Mouse (Mus musculus): ENCODE measurements around the gene Fancc. TPM values are rescaled to one million over a fixed set of nuclear protein-coding genes. Genes with fewer than 3 reads are reported as not detected.
"Not testable (repeated sequence)": the region's sequence is repeated elsewhere in the genome, so short reads cannot be mapped to it uniquely, and the experiment has no call there.

Gene Fancc
- polyA plus RNA-seq, 1 experiment, result 6.8 TPM

- no peak for DNase-seq (ENCODE audit: low read depth)
Measured at GRCm38 (mm10) chr13:63515542-63515941, 18.5 kb upstream of the Fancc start.

- no peak for DNase-seq (ENCODE audit: low read depth)
Measured at GRCm38 (mm10) chr13:63514931-63515360, 17.9 kb upstream of the Fancc start.

- DNase-seq (ENCODE audit: low read depth), result no peak
Measured at GRCm38 (mm10) chr13:63513374-63514098, 16.5 kb upstream of the Fancc start.

- DNase-seq (ENCODE audit: low read depth), result no peak
Measured at GRCm38 (mm10) chr13:63512411-63512810, 15.3 kb upstream of the Fancc start.

- DNase-seq (ENCODE audit: low read depth), result no peak
Measured at GRCm38 (mm10) chr13:63507821-63508220, 10.7 kb upstream of the Fancc start.

GRCm38 (mm10) chr13:63507001-63507556 is 10.0 kb upstream of the Fancc start:
- no peak for DNase-seq (ENCODE audit: low read depth)

- no peak for DNase-seq (ENCODE audit: low read depth)
Measured at GRCm38 (mm10) chr13:63506364-63506763, 9.3 kb upstream of the Fancc start.

GRCm38 (mm10) chr13:63502391-63502790 is 5.3 kb upstream of the Fancc start:
- DNase-seq (ENCODE audit: low read depth), result no peak

- no peak for DNase-seq (ENCODE audit: low read depth)
Measured at GRCm38 (mm10) chr13:63499489-63499888, 2.4 kb upstream of the Fancc start.

GRCm38 (mm10) chr13:63487707-63488042 is 9.4 kb downstream of the Fancc start:
- no peak for DNase-seq (ENCODE audit: low read depth)

GRCm38 (mm10) chr13:63486791-63487706 is 10.0 kb downstream of the Fancc start:
- DNase-seq (ENCODE audit: low read depth), result no peak

GRCm38 (mm10) chr13:63475356-63475755 is 21.7 kb downstream of the Fancc start:
- DNase-seq (ENCODE audit: low read depth), result no peak

GRCm38 (mm10) chr13:63452898-63453297 is 44.2 kb downstream of the Fancc start:
- DNase-seq (ENCODE audit: low read depth), result no peak

GRCm38 (mm10) chr13:63451140-63451539 is 45.9 kb downstream of the Fancc start:
- no peak for DNase-seq (ENCODE audit: low read depth)

- DNase-seq (ENCODE audit: low read depth), result no peak
Measured at GRCm38 (mm10) chr13:63445419-63445818, 51.7 kb downstream of the Fancc start.

GRCm38 (mm10) chr13:63432759-63433158 is 64.3 kb downstream of the Fancc start:
- DNase-seq (ENCODE audit: low read depth), result no peak

GRCm38 (mm10) chr13:63431857-63432191 is 65.3 kb downstream of the Fancc start:
- DNase-seq (ENCODE audit: low read depth), result no peak

- peak; percentile 51 for DNase-seq (ENCODE audit: low read depth)
Measured at GRCm38 (mm10) chr13:63431030-63431856, 65.8 kb downstream of the Fancc start.

GRCm38 (mm10) chr13:63430681-63431029 is 66.4 kb downstream of the Fancc start:
- DNase-seq (ENCODE audit: low read depth), result no peak

GRCm38 (mm10) chr13:63430206-63430605 is 66.9 kb downstream of the Fancc start:
- DNase-seq (ENCODE audit: low read depth), result no peak

- DNase-seq (ENCODE audit: low read depth), result not testable (repeated sequence)
Measured at GRCm38 (mm10) chr13:63428211-63428610, 68.9 kb downstream of the Fancc start.

- no peak for DNase-seq (ENCODE audit: low read depth)
Measured at GRCm38 (mm10) chr13:63423060-63423459, 74.0 kb downstream of the Fancc start.

All from gonadal fat pad, adult 2 months (tissue).